Mouse (Mus musculus): Measurements from ENCODE around the gene Taf11.

DNA sequence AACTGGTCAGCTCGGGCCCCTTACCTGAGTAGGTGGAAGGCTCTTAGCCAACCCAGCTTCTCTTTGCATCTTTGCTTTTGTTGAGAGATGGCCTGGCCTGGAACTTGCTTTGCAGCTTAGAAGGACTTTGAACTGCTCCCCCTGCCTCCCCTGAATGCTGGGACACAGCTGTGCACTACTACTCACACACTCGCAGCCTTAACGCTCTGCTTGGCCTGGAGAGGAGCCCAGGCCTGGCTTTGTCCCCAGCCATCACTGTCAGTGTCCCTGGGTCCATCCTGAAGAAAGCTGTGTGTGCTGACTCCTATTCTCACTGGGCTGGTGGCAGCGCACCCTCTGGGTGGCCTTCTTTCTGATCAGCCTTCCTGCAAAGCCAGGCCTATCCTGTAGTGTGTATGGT is 11.0 kb upstream of the Taf11 start:
- TF ChIP-seq POLR2A (IDR thresholded peaks at IDR 0.05; ENCODE audit: extremely low read depth, insufficient read depth, low read length) (no peak), CTCF (IDR thresholded peaks at IDR 0.05; ENCODE audit: extremely low read depth, insufficient read depth, low read length) (no peak)
